9 mouse cellular contexts compared by ENCODE assay signal in genomic region chr7:113260321-113261167, GRCm38 (mm10). TPM values are rescaled to one million over a fixed set of nuclear protein-coding genes. Genes with fewer than 3 reads are reported as not detected.
DNase-seq lines count a peak whose midpoint lies in the region; ATAC-seq and TF ChIP-seq lines count a peak whose summit lies in the region.
"Had no signal": no experiment of that assay in that cellular context is flagged by ENCODE, and none has a peak within 500 bp of the region (broad histone marks: within the 10 kb centered on the region; RNA-seq: fewer than 3 reads in every experiment).

No protein-coding gene starts in this region.

- no peak overlapping the region for H3K4me2 ChIP-seq in limb, embryonic 11.5 days (ENCODE audit: low read depth, severe bottlenecking)
- no peak overlapping the region for H3K4me2 ChIP-seq in midbrain, postnatal 0 days (ENCODE audit: low read depth, low read length, poor library complexity, severe bottlenecking)
- H3K4me2 ChIP-seq: embryonic facial prominence, embryonic 12.5 days had no signal

- H3K9ac ChIP-seq in limb, embryonic 11.5 days (ENCODE audit: low read length), result no peak overlapping the region
- no peak overlapping the region for H3K9ac ChIP-seq in midbrain, postnatal 0 days (replicated peaks; ENCODE audit: low read length, poor library complexity, severe bottlenecking)
- H3K9ac ChIP-seq: embryonic facial prominence, embryonic 12.5 days had no signal

- H3K27me3 ChIP-seq in limb, embryonic 11.5 days (ENCODE audit: control insufficient read depth, insufficient read depth, low read length), result no peaks in the 10 kb centered on the region
- H3K27me3 ChIP-seq in midbrain, postnatal 0 days (ENCODE audit: insufficient read depth, low read length), result no peaks in the 10 kb centered on the region
- H3K27me3 ChIP-seq: embryonic facial prominence, embryonic 12.5 days had no signal

- H3K4me3 ChIP-seq in limb, embryonic 11.5 days (ENCODE audit: low read depth, low read length), result no peak overlapping the region
- H3K4me3 ChIP-seq in midbrain, postnatal 0 days (ENCODE audit: low read depth, low read length), result no peak overlapping the region
- H3K4me3 ChIP-seq: embryonic facial prominence, embryonic 12.5 days had no signal

- H3K9me3 ChIP-seq in limb, embryonic 11.5 days (ENCODE audit: control insufficient read depth, low read length), result no peaks in the 10 kb centered on the region
- no peaks in the 10 kb centered on the region for H3K9me3 ChIP-seq in midbrain, postnatal 0 days (ENCODE audit: low read length)
- H3K9me3 ChIP-seq: embryonic facial prominence, embryonic 12.5 days had no signal

- peak; percentile 93 for ATAC-seq in granulocyte monocyte progenitor cell, adult 5-6 weeks (replicated peaks; ENCODE audit: poor library complexity, severe bottlenecking)
- ATAC-seq in limb, embryonic 11.5 days (ENCODE audit: insufficient number of reproducible peaks, low FRiP score, low TSS enrichment, low read depth), result no peak
- ATAC-seq in midbrain, postnatal 0 days (ENCODE audit: low FRiP score), result peak; percentile 69; the same call in 1 of the 2 replicates

- WGBS in limb, embryonic 11.5 days, result 78% methylated on average over 21 of the region's 21 CpGs
- 55% methylated on average over 21 of the region's 21 CpGs for WGBS in midbrain, postnatal 0 days

- no peak overlapping the region for H3K27ac ChIP-seq in limb, embryonic 11.5 days (replicated peaks; ENCODE audit: low read depth, low read length)
- no peak overlapping the region for H3K27ac ChIP-seq in midbrain, postnatal 0 days (ENCODE audit: low read depth, low read length)
- H3K27ac ChIP-seq: embryonic facial prominence, embryonic 12.5 days had no signal

- intact Hi-C loops in left cerebral cortex, postnatal 10 days (cut with DNase I), result no loop called here

- TF ChIP-seq CTCF in midbrain, postnatal 0 days (IDR thresholded peaks at IDR 0.05), result peak; percentile 36

- H3K36me3 ChIP-seq in limb, embryonic 11.5 days (ENCODE audit: control insufficient read depth, insufficient read depth, low read length), result no peaks in the 10 kb centered on the region
- no peaks in the 10 kb centered on the region for H3K36me3 ChIP-seq in midbrain, postnatal 0 days (ENCODE audit: insufficient read depth, low read length)
- H3K36me3 ChIP-seq: embryonic facial prominence, embryonic 12.5 days had no signal

- DNase-seq in ovary, adult 18-20 months (ENCODE audit: low spot score), result peak; percentile 17
- no peak for DNase-seq in ovary, postnatal 14 days (ENCODE audit: low spot score)
- DNase-seq in adrenal gland, postnatal 36 days, result peak; percentile 82 to 83
- peak; percentile 31 for DNase-seq in limb, embryonic 11.5 days (ENCODE audit: low spot score)
- peak; percentile 65 for DNase-seq in midbrain, postnatal 0 days (ENCODE audit: low spot score)
- no peak for DNase-seq in thymus, postnatal 36 days
- no peak for DNase-seq in left cerebral cortex, postnatal 10 days (ENCODE audit: extremely low spot score in 1 of 2, low spot score in 2 of 2)

- peaks cover 3% of the 10 kb centered on the region; the same call in 1 of the 2 replicates for H3K4me1 ChIP-seq in limb, embryonic 11.5 days (ENCODE audit: control insufficient read depth, insufficient read depth, low read length)
- no peaks in the 10 kb centered on the region for H3K4me1 ChIP-seq in midbrain, postnatal 0 days (ENCODE audit: insufficient read depth, low read length)

RNA-seq across cellular contexts. Expression of gene Arntl, which starts 53.3 kb away (rescaled TPM):
- total RNA-seq in adrenal gland, postnatal 36 days (2021), result 10 to 100 TPM in 1 of 2 experiments, 1 to 10 TPM in 1; 8.9 to 32.5 TPM
- total RNA-seq in granulocyte monocyte progenitor cell, adult 5-6 weeks (2014; fragmentation: Nextera tagmentation), result 6.0 and 6.9 TPM in 2 replicates
- 11.8 TPM in 2 replicates for total RNA-seq in granulocyte monocyte progenitor cell, adult 5-6 weeks (2017)
- polyA plus RNA-seq in limb, embryonic 11.5 days (2014; fragmentation: Nextera tagmentation; extraction: Ambion mirVana), result 8.6 and 9.0 TPM in 2 replicates
- 27.3 and 29.7 TPM in 2 replicates for total RNA-seq in midbrain, postnatal 0 days (2014; rRNA removed)
- 21.1 and 23.0 TPM in 2 replicates for polyA plus RNA-seq in midbrain, postnatal 0 days (2015; fragmentation: Nextera tagmentation; extraction: Ambion mirVana)
- total RNA-seq in left cerebral cortex, postnatal 10 days (2021), result 10 to 100 TPM; 26.5 to 28.9 TPM

Comparison
In these comparisons a context has a peak if more than half of its experiments do, and no peak if none do; other contexts are left out.
1. DNase-seq: peak in ovary, adult 18-20 months (single experiment), adrenal gland, postnatal 36 days (2 of 2), limb, embryonic 11.5 days (single experiment) and midbrain, postnatal 0 days (single experiment); none in ovary, postnatal 14 days (single experiment), thymus, postnatal 36 days (0 of 2) and left cerebral cortex, postnatal 10 days (0 of 2).